Mouse (Mus musculus) splenic B cell, adult 2 months (primary cell): ENCODE measurements around the gene Tmem255b.

Experiments
- DNase-seq: peaks from one replicate; pipeline ENCODE4 v3.0.0-alpha.2; 2011; ENCODE audit warnings: low read depth, low spot score
- H3K27me3 ChIP-seq: 2 replicates; pipeline ENCODE4 v1.6.1; 2012; ENCODE audit warnings: mild to moderate bottlenecking, low read length, moderate library complexity, mixed read lengths; ENCODE audit not compliant: control insufficient read depth, poor library complexity, insufficient read depth, severe bottlenecking
- H3K36me3 ChIP-seq: 2 replicates; pipeline ENCODE4 v1.6.1; 2012; ENCODE audit warnings: mild to moderate bottlenecking, low read length, moderate library complexity, mixed read lengths; ENCODE audit not compliant: control insufficient read depth, poor library complexity, insufficient read depth, severe bottlenecking

Tmem255b gene

GRCm38 (mm10) chr8:13461843-13462242 is 26.9 kb downstream of the Tmem255b start:
- no peaks in the 10 kb centered on the region; the same call in 1 of the 2 replicates for H3K27me3 ChIP-seq
- DNase-seq, result peak; percentile 61
- H3K36me3 ChIP-seq, result no peaks in the 10 kb centered on the region

- Histone ChIP-seq H3K27me3 (no peaks in the 10 kb centered on the region; the same call in 1 of the 2 replicates), H3K36me3 (no peaks in the 10 kb centered on the region)
- DNase-seq, result no peak
Measured at GRCm38 (mm10) chr8:13462392-13462791, 27.4 kb downstream of the Tmem255b start.

GRCm38 (mm10) chr8:13465324-13465723 is 30.3 kb downstream of the Tmem255b start:
- H3K36me3 ChIP-seq, result no peaks in the 10 kb centered on the region
- no peak for DNase-seq

GRCm38 (mm10) chr8:13466989-13467388 is 32.0 kb downstream of the Tmem255b start:
- DNase-seq, result no peak
- Histone ChIP-seq H3K27me3 (no peaks in the 10 kb centered on the region; the same call in 1 of the 2 replicates), H3K36me3 (no peaks in the 10 kb centered on the region)

More at GRCm38 (mm10) chr8:13465324-13465723, 30.3 kb downstream of the Tmem255b start:
- H3K27me3 ChIP-seq, result no peaks in the 10 kb centered on the region; the same call in 1 of the 2 replicates

GRCm38 (mm10) chr8:13468737-13469136 is 33.7 kb downstream of the Tmem255b start:
- Histone ChIP-seq H3K36me3 (no peaks in the 10 kb centered on the region), H3K27me3 (no peaks in the 10 kb centered on the region)
- DNase-seq, result no peak

GRCm38 (mm10) chr8:13471484-13471883 is 36.5 kb downstream of the Tmem255b start:
- no peak for DNase-seq
- no peaks in the 10 kb centered on the region for H3K27me3 ChIP-seq
- H3K36me3 ChIP-seq, result no peaks in the 10 kb centered on the region

- DNase-seq, result no peak
- Histone ChIP-seq H3K27me3 (no peaks in the 10 kb centered on the region), H3K36me3 (no peaks in the 10 kb centered on the region)
Measured at GRCm38 (mm10) chr8:13472284-13472683, 37.3 kb downstream of the Tmem255b start.

- no peaks in the 10 kb centered on the region for H3K27me3 ChIP-seq
Measured at GRCm38 (mm10) chr8:13475892-13476291, 40.9 kb downstream of the Tmem255b start.

GRCm38 (mm10) chr8:13481089-13481554 is 46.1 kb downstream of the Tmem255b start:
- no peaks in the 10 kb centered on the region for H3K36me3 ChIP-seq
- H3K27me3 ChIP-seq, result no peaks in the 10 kb centered on the region
- DNase-seq, result no peak

More at GRCm38 (mm10) chr8:13475892-13476291, 40.9 kb downstream of the Tmem255b start:
- H3K36me3 ChIP-seq, result no peaks in the 10 kb centered on the region
- no peak for DNase-seq

- DNase-seq, result no peak
- Histone ChIP-seq H3K27me3 (no peaks in the 10 kb centered on the region), H3K36me3 (no peaks in the 10 kb centered on the region)
Measured at GRCm38 (mm10) chr8:13481596-13481995, 46.6 kb downstream of the Tmem255b start.

- Histone ChIP-seq H3K36me3 (no peaks in the 10 kb centered on the region), H3K27me3 (no peaks in the 10 kb centered on the region)
- DNase-seq, result no peak
Measured at GRCm38 (mm10) chr8:13482101-13482801, 47.3 kb downstream of the Tmem255b start.

GRCm38 (mm10) chr8:13483191-13483590 is 48.2 kb downstream of the Tmem255b start:
- Histone ChIP-seq H3K27me3 (no peaks in the 10 kb centered on the region), H3K36me3 (no peaks in the 10 kb centered on the region)
- no peak for DNase-seq

- H3K27me3 ChIP-seq, result no peaks in the 10 kb centered on the region
- DNase-seq, result no peak
Measured at GRCm38 (mm10) chr8:13489351-13489750, 54.4 kb downstream of the Tmem255b start.

GRCm38 (mm10) chr8:13489986-13490910 is 55.3 kb downstream of the Tmem255b start:
- Histone ChIP-seq H3K36me3 (no peaks in the 10 kb centered on the region), H3K27me3 (no peaks in the 10 kb centered on the region)
- no peak for DNase-seq

More at GRCm38 (mm10) chr8:13489351-13489750, 54.4 kb downstream of the Tmem255b start:
- H3K36me3 ChIP-seq, result no peaks in the 10 kb centered on the region
